Mouse (Mus musculus) heart, embryonic 10.5 days (tissue): ENCODE measurements at regions not wholly inside any gene's neighbourhood (a gene's known extent, or its start where the extent isn't known, plus 50 kb on each side); places are given as distances from the start of the nearest gene placed in this dataset.
A peak's percentile ranks its signal among the peaks of the same experiment; 100 is the strongest.

Source experiments
- DNase-seq: peaks from one replicate; pipeline ENCODE4 v3.0.0-alpha.2; 2017; ENCODE audit warnings: low spot score
- H3K27ac ChIP-seq: fragments of 300-500 bp; sonication (generic); 2 replicates; pipeline ENCODE4 v1.5.1; 2016; ENCODE audit warnings: mild to moderate bottlenecking
- H3K27me3 ChIP-seq: fragments of 300-500 bp; sonication (generic); 2 replicates; pipeline ENCODE4 v1.6.1; 2016; ENCODE audit warnings: mild to moderate bottlenecking; ENCODE audit not compliant: poor library complexity, insufficient read depth, severe bottlenecking
- H3K36me3 ChIP-seq: fragments of 300-500 bp; sonication (generic); 2 replicates; pipeline ENCODE4 v1.6.1; 2016; ENCODE audit warnings: mild to moderate bottlenecking, moderate library complexity
- H3K4me1 ChIP-seq: fragments of 300-500 bp; sonication (generic); 2 replicates; pipeline ENCODE4 v1.6.1; 2016; ENCODE audit warnings: mild to moderate bottlenecking
- H3K4me3 ChIP-seq: fragments of 300-500 bp; sonication (generic); 2 replicates; pipeline ENCODE4 v1.5.1; 2016; ENCODE audit warnings: mild to moderate bottlenecking, moderate library complexity
- H3K9me3 ChIP-seq: fragments of 300-500 bp; sonication (generic); 2 replicates; pipeline ENCODE4 v1.6.1; 2016; ENCODE audit warnings: mild to moderate bottlenecking, moderate library complexity
- WGBS: fragments of 180-500 bp; shearing (Covaris S2); methylation state at CpG from one replicate; pipeline ENCODE4 v1.1.7; 2016; 5-methylcytosine and 5-hydroxymethylcytosine counted together

DNA sequence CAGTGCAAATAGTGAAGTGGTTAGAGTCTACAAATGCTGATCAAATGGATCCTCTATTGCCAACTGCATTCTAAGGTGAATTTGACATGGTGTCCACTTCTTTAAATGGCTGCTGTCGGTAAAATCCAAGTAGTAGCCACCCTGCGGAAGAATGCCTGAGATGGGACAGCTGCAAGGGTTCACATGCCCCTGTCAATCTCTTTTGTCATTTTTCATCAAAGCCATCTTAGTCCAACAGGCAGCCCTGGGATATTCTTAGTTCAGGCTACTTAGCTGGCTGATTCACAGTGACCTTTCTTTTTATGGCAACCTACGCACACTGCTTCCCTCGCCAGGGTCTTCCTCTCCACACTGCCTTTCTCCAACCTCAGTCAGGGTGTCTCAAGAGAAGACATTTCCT, 296.3 kb upstream of the Mef2c start:
- Histone ChIP-seq H3K4me1 (no peaks in the 10 kb centered on the region), H3K4me3 (no peak overlapping the region), H3K27me3 (no peaks in the 10 kb centered on the region), H3K27ac (no peak overlapping the region), H3K9me3 (no peaks in the 10 kb centered on the region), H3K36me3 (no peaks in the 10 kb centered on the region)
- 50% methylated on average over 4 of the region's 4 CpGs for WGBS
- no peak for DNase-seq

DNA sequence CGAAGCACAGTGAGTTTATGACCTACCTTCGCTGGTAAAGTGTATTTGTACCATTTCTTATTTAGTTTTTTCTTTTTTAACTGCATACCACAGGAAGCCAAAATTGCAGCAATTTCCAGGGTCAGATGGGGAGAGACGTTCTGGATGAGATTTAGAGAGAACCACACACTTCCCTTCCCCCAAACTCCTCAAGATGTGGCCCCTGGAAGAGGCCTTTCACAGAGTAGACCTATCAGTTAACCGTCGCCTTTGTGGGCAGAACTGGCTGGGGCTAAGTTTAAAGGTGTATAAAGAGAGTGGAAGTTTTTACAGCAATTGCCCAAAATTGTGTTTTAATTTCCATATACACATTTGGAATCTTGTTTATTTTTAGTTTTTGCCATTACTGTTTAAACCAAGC, 295.7 kb upstream of the Mef2c start:
- 77% methylated on average over 5 of the region's 5 CpGs for WGBS
- H3K27me3 ChIP-seq: no peaks in the 10 kb centered on the region
- no peak overlapping the region for H3K27ac ChIP-seq
- no peaks in the 10 kb centered on the region for H3K4me1 ChIP-seq
- no peak overlapping the region for H3K4me3 ChIP-seq
- no peaks in the 10 kb centered on the region for H3K36me3 ChIP-seq
- no peaks in the 10 kb centered on the region for H3K9me3 ChIP-seq
- no peak for DNase-seq

DNA sequence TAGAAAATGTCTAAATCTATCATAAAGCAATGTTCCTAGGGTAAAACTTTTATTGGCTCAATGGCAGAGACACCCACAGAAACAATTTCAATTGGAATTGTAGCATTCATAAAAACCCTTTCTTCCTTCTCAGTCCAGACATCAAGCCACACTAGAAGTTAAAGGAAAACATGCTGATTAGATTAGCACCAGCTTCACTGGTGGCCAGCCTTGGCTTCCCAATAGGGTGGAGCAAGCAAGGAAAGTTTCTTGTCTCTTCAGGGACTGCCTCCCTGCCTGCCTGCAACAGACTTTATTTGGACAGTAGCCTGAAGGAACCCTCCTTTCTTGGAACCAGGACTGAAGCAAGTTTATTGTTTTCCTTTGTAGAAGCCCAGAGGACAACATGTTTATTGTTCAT, 289.0 kb upstream of the Mef2c start:
- Histone ChIP-seq H3K36me3 (no peaks in the 10 kb centered on the region), H3K27ac (no peak overlapping the region), H3K27me3 (no peaks in the 10 kb centered on the region), H3K4me3 (no peak overlapping the region), H3K4me1 (no peaks in the 10 kb centered on the region), H3K9me3 (no peaks in the 10 kb centered on the region)
- DNase-seq: no peak

DNA sequence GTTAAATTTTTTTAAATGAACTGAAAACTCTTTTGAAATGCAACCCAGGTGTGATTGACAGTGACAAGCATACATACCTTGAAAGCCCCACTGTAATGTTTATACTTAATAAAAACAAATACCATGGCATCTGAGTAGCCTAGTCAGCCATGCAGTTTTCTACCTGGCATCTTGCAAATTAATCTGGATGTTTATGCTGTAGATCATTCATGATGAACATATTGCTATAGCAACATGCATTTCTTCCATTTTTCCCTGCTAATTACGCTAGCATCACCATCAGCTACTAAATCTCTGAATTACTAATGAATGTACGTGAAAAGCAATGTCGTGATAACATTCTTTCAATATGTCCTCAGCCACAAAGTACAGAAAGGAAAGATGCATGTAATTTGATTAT, 287.4 kb upstream of the Mef2c start:
- no peak overlapping the region for H3K27ac ChIP-seq
- 83% methylated on average over 3 of the region's 3 CpGs for WGBS
- no peak for DNase-seq
- no peak overlapping the region for H3K4me3 ChIP-seq
- H3K27me3 ChIP-seq: no peaks in the 10 kb centered on the region
- no peaks in the 10 kb centered on the region for H3K4me1 ChIP-seq
- no peaks in the 10 kb centered on the region for H3K9me3 ChIP-seq
- no peaks in the 10 kb centered on the region for H3K36me3 ChIP-seq

DNA sequence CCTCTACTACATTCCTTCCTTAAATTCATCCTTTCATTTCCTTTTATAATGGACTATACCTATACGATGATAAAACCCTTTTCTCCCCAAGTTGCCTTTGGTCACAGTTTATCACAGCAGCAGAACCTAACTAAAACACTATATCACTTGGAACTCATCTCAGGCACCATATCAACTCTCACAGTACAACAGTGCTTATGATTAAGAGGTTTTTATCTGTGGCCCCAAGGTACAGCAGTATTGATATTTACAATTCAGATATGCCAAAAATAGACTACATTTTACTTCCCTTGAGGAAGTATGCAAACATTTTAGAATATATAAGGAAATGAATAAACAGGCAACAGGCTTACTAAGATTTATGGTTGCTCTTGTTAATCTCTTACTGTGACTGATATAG, 251.4 kb upstream of the Mef2c start:
- Histone ChIP-seq H3K9me3 (no peaks in the 10 kb centered on the region), H3K4me3 (no peak overlapping the region), H3K27me3 (no peaks in the 10 kb centered on the region), H3K4me1 (no peaks in the 10 kb centered on the region), H3K36me3 (no peaks in the 10 kb centered on the region), H3K27ac (no peak overlapping the region)
- WGBS: 83% methylated on average over 1 of the region's 1 CpGs
- no peak for DNase-seq

DNA sequence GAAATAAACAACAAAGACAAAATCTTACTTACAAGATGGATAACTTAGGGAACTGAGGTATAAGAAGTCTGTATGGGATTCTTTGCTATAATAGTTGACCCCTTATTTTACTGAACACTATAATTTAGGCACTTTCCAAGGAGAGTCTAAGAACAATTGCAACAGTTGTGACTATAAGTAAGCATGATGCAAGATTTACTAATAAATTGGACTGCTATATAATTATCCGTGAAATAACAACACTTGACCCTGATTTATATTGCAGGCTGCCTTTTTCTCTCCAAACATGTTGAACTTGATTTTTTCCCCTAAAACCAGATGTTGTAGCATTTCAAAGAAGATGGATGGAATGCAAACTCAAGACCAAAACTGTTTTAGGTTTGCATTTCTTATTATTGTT, 237.2 kb upstream of the Mef2c start:
- H3K4me1 ChIP-seq: peaks cover 6% of the 10 kb centered on the region; the same call in 1 of the 2 replicates
- 80% methylated on average over 1 of the region's 1 CpGs for WGBS
- no peak overlapping the region for H3K27ac ChIP-seq
- no peaks in the 10 kb centered on the region for H3K9me3 ChIP-seq
- no peak for DNase-seq
- H3K36me3 ChIP-seq: no peaks in the 10 kb centered on the region
- no peaks in the 10 kb centered on the region for H3K27me3 ChIP-seq
- no peak overlapping the region for H3K4me3 ChIP-seq

DNA sequence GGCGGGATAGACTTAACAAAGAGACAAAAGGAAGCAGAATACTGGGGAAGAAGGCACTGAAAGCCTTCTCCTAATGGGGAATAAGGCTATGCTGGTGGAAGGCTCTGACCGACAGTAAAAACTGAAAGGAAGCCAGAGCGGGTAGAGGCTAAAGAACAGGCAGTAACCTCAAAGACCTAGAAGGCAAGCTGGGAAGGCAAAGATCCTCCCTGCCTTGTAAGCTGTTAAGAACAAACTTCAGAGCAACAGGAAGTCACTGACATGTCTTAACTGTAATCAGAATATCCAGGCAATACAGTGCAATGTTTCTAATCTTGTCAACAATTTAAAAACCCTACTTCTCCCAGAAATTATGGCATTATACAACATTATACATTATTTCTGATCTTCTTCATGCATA, 235.2 kb upstream of the Mef2c start:
- no peak overlapping the region for H3K4me3 ChIP-seq
- no peak for DNase-seq
- no peaks in the 10 kb centered on the region for H3K9me3 ChIP-seq
- H3K27ac ChIP-seq: no peak overlapping the region
- peaks cover 6% of the 10 kb centered on the region; the same call in 1 of the 2 replicates for H3K4me1 ChIP-seq
- no peaks in the 10 kb centered on the region for H3K36me3 ChIP-seq
- 69% methylated on average over 3 of the region's 3 CpGs for WGBS
- no peaks in the 10 kb centered on the region for H3K27me3 ChIP-seq

DNA sequence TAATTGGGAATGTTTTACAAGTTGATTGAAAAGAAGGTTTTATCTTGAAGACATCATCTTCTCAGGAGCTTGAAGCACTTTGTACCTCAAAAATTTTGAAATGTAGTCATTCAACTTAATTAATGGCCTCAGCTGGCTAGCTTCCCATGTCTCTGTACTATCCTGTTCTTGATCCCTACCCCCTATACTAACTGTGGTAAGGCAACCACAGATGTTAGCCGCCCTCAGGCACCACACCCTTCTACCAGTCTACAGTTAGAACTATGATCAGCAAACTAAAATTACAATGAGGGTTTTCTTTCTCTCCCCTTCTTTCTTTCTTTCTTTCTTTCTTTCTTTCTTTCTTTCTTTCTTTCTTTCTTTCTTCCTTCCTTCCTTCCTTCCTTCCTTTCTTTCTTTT, 225.1 kb upstream of the Mef2c start:
- 80% methylated on average over 1 of the region's 1 CpGs for WGBS
- no peak overlapping the region for H3K27ac ChIP-seq
- no peaks in the 10 kb centered on the region for H3K36me3 ChIP-seq
- no peak overlapping the region for H3K4me3 ChIP-seq
- DNase-seq: no peak
- no peaks in the 10 kb centered on the region for H3K27me3 ChIP-seq
- no peaks in the 10 kb centered on the region for H3K9me3 ChIP-seq
- no peaks in the 10 kb centered on the region for H3K4me1 ChIP-seq

DNA sequence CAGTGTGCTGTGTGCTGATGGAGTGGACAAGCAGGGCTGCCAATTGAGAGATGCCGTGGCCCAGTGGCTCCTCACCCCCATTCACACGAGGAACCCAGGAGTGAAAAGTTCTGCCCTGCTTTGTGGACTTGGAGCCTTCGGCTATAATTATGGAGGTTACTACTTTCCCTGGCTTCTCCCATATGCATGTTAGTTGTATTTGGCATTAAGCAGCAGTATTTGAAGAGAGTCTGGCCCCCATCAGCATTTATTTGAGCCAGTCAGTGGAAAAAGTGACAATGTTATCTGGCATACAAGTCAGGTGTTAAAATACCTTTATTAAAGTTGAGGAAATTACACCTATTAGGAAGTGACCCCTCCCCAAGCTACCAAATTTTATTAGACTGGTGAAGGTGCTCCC, 196.1 kb upstream of the Mef2c start:
- no peak for DNase-seq
- no peaks in the 10 kb centered on the region for H3K27me3 ChIP-seq
- H3K36me3 ChIP-seq: no peaks in the 10 kb centered on the region
- WGBS: 84% methylated on average over 3 of the region's 3 CpGs
- H3K4me1 ChIP-seq: no peaks in the 10 kb centered on the region
- H3K27ac ChIP-seq: no peak overlapping the region
- H3K9me3 ChIP-seq: no peaks in the 10 kb centered on the region
- H3K4me3 ChIP-seq: no peak overlapping the region

DNA sequence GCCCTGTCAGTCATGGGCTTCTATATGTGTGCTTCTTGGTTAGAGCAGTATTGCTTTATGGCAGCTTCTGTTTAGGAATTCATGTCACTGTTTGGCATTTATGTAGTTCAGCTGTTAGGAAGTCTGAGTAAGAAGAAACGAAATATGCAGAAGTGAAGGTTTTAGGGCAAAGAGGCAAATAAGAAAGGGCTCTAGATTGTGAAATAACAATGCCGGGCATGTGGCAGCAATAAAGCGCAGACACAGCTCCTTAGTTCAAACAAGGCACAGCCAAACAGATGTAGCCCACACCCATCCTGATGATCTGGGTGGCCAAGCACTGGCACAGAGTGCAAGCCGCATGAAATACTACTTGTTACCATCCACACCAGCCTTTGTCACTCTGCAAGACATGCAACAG, 175.3 kb upstream of the Mef2c start:
- WGBS: 82% methylated on average over 4 of the region's 4 CpGs
- no peak overlapping the region for H3K4me3 ChIP-seq

DNA sequence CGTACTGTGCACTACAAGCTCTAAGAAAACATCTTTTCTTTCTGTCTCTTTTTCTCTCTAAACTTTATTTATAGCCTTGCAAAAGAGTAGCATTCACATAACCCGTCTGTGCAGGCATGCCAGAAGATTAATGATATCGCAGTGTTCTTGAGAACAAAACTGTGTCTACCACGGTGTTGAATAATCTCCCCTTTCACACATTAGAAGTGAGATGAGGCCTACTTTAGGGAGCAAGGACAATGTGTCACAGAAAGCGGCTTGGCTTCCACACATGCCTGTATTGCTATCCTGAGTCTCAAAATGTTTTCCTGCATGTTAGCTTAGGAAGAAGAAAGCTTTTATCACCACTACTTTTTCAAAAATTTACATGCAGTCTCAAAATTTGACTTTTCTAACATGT, 170.1 kb upstream of the Mef2c start:
- Histone ChIP-seq H3K4me3 (no peak overlapping the region), H3K4me1 (no peaks in the 10 kb centered on the region)

More for the DNA sequence above, 175.3 kb upstream of the Mef2c start:
- Histone ChIP-seq H3K9me3 (no peaks in the 10 kb centered on the region), H3K36me3 (no peaks in the 10 kb centered on the region), H3K27me3 (no peaks in the 10 kb centered on the region), H3K27ac (no peak overlapping the region), H3K4me1 (no peaks in the 10 kb centered on the region)
- no peak for DNase-seq

DNA sequence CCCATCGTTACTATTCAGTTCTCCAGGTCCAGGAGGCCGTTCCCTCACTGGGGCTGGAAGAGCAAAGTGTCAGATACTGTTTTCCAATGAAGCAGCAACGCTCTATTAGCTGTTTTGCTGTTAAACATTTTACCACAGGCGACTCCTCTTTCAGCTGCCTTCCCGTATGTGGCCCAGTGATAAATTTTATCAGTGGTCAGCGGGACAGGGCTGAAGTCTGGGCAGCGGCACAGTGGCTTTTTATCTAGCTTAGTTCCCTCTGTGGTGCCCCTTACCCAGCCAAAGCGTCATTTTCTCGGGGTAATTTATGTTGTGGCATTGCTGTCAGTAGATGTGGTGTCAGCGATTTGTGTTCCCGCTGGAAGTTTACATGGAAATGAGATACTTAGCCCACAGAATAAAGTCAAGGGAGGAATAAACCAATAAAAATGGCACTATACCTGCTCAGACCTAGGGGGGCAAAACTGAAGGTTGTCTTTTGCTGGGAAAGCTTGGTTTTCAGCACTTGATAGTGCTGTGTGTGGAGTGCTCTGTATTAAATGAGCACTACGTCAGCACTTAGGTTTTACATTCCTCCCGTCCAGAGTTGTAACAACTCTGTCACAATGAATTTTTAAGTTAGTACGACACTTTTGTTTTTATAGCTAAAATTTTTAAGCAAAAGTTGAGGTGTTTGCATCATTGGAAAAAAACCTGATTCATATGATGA, 159.1 kb upstream of the Mef2c start:
- Histone ChIP-seq H3K4me1 (no peaks in the 10 kb centered on the region; the same call in 1 of the 2 replicates), H3K27ac (peak overlapping the region; percentile 2; the same call in 1 of the 2 replicates), H3K27me3 (no peaks in the 10 kb centered on the region), H3K36me3 (no peaks in the 10 kb centered on the region), H3K4me3 (0 out of 2 replicates have a peak overlapping the region, but pooled peaks have one; percentile 10), H3K9me3 (no peaks in the 10 kb centered on the region)
- WGBS: 36% methylated on average over 14 of the region's 14 CpGs
- DNase-seq: peak; percentile 87

More for the DNA sequence above, 170.1 kb upstream of the Mef2c start:
- Histone ChIP-seq H3K27me3 (no peaks in the 10 kb centered on the region), H3K36me3 (no peaks in the 10 kb centered on the region), H3K9me3 (no peaks in the 10 kb centered on the region), H3K27ac (0 out of 2 replicates have a peak overlapping the region, but pooled peaks have one; percentile 22)
- no peak for DNase-seq
- 44% methylated on average over 5 of the region's 5 CpGs for WGBS

DNA sequence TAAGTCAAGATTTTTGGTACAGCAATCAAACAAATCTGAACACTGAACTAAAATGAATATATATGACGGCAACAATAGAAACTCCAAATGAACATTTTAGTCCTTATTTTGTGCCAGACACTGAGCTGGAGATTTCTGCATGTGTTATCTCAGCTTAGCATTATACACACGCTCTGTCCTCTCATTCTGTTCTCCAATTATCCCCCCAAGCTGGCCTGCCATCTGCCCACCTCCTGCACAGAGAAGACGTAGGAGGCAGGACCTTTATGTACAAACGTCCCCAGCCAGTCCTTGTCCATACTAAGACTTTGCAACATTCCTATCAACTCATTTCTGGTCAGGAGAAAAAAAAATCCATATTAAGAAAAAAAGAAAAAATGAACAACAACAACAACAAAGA, 148.5 kb upstream of the Mef2c start:
- Histone ChIP-seq H3K4me3 (no peak overlapping the region), H3K27ac (no peak overlapping the region), H3K36me3 (no peaks in the 10 kb centered on the region), H3K9me3 (no peaks in the 10 kb centered on the region), H3K4me1 (peaks cover under 1% of the 10 kb centered on the region; the same call in 1 of the 2 replicates), H3K27me3 (no peaks in the 10 kb centered on the region)
- 82% methylated on average over 4 of the region's 4 CpGs for WGBS
- DNase-seq: no peak

DNA sequence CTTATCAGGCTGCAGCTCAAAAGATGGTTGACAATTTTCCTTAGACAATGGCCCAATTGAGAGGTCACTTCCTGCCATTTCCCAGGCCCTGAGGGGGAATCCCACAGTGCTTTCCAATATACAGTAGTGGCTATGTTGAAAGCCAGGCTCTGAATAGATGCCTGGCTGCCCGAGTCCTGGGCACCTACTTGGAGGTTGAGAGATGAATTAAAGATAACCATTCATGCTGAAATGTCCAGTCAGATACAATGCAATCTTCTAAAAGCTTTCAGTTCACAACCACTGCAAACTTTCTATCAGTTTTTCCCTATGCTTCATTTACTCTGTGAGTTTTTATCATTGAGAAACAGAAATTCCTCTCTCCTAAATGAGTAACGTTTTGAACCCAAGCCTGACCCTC, 143.3 kb upstream of the Mef2c start:
- H3K4me1 ChIP-seq: peaks cover 3% of the 10 kb centered on the region; the same call in 1 of the 2 replicates
- no peak overlapping the region for H3K27ac ChIP-seq
- H3K4me3 ChIP-seq: no peak overlapping the region
- 38% methylated on average over 2 of the region's 2 CpGs for WGBS
- H3K9me3 ChIP-seq: no peaks in the 10 kb centered on the region
- DNase-seq: no peak
- H3K36me3 ChIP-seq: no peaks in the 10 kb centered on the region
- H3K27me3 ChIP-seq: no peaks in the 10 kb centered on the region
